Mouse (Mus musculus): Measurements from ENCODE around the gene Bbs1. TPM values are rescaled to one million over a fixed set of nuclear protein-coding genes. Genes with fewer than 3 reads are reported as not detected.
A peak's percentile ranks its signal among the peaks of the same experiment; 100 is the strongest.

The Bbs1 gene
- total and polyA plus RNA-seq, 2 experiments = 0.65 to 0.95 TPM

DNA sequence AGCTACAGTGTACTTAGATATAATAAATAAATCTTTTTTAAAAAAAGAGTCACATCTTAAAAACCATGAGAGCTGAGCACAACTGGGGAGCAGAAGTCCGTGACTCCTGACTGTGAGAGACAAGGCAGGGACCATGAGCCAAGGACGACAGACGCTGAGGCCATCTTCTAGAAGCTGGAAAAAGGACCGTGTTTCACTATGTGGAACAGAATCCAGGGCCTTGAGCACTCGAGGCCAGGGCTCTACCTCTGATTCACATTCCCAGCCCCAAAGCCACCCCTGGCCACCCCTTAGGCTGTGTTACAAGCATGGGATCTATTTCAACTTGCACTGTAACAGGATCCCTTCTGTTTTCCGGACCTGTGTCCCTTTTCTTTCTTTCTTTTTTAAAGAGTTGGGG, 13.2 kb upstream of the Bbs1 start:
- Histone ChIP-seq H3K27me3 (ENCODE audit: control insufficient read depth, insufficient read depth, low read length) (no peaks in the 10 kb centered on the region), H3K9ac (ENCODE audit: low read depth, low read length) (no peak overlapping the region), H3K27ac (replicated peaks; ENCODE audit: insufficient read depth, low read depth, low read length) (no peak overlapping the region), H3K36me3 (ENCODE audit: control insufficient read depth, insufficient read depth, low read length) (peaks cover 48% of the 10 kb centered on the region), H3K4me3 (ENCODE audit: insufficient read depth, low read depth, low read length) (no peak overlapping the region), H3K79me2 (ENCODE audit: control insufficient read depth, insufficient read depth, low read length) (no peaks in the 10 kb centered on the region), H3K4me1 (ENCODE audit: control insufficient read depth, insufficient read depth, low read length) (no peaks in the 10 kb centered on the region)
- TF ChIP-seq POLR2A (IDR thresholded peaks at IDR 0.05; ENCODE audit: extremely low read depth, insufficient read depth, low read length) (no peak), CTCF (IDR thresholded peaks at IDR 0.05; ENCODE audit: low read depth, low read length) (no peak)
- 89% methylated on average over 6 of the region's 6 CpGs for WGBS
- DNase-seq (ENCODE audit: extremely low read depth, low read depth, low spot score) = no peak

DNA sequence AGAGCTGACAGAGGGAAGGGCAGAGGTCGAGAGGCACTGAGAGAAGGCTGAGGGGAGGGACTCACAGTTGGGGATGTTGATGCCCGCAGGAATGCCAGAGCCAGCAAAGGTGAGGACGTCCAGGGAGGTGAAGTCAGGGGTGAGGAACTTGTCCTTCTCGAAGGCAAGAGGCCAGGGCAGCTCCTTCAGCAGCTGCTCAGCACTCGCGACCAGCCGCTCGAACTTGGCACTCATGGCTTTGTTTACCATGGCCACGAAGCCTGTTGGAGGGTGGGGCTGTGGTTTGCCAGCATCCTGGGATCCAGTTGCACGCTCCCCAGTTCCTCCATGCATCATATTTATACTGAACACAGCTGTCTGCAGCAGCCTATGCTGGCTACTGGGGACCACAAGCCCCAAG, 10.4 kb upstream of the Bbs1 start:
- no peak overlapping the region for H3K4me3 ChIP-seq (ENCODE audit: insufficient read depth, low read depth, low read length)
- no peak overlapping the region for H3K27ac ChIP-seq (replicated peaks; ENCODE audit: insufficient read depth, low read depth, low read length)
- no peaks in the 10 kb centered on the region for H3K27me3 ChIP-seq (ENCODE audit: control insufficient read depth, insufficient read depth, low read length)
- no peak for DNase-seq (ENCODE audit: extremely low read depth, low read depth, low spot score)
- 74% methylated on average over 10 of the region's 10 CpGs for WGBS
- TF ChIP-seq POLR2A (IDR thresholded peaks at IDR 0.05; ENCODE audit: extremely low read depth, insufficient read depth, low read length) = no peak
- no peak for TF ChIP-seq CTCF (IDR thresholded peaks at IDR 0.05; ENCODE audit: low read depth, low read length)
- peaks cover 56% of the 10 kb centered on the region for H3K36me3 ChIP-seq (ENCODE audit: control insufficient read depth, insufficient read depth, low read length)
- no peak overlapping the region for H3K9ac ChIP-seq (ENCODE audit: low read depth, low read length)
- H3K4me1 ChIP-seq (ENCODE audit: control insufficient read depth, insufficient read depth, low read length) = no peaks in the 10 kb centered on the region
- H3K79me2 ChIP-seq (ENCODE audit: control insufficient read depth, insufficient read depth, low read length) = no peaks in the 10 kb centered on the region

DNA sequence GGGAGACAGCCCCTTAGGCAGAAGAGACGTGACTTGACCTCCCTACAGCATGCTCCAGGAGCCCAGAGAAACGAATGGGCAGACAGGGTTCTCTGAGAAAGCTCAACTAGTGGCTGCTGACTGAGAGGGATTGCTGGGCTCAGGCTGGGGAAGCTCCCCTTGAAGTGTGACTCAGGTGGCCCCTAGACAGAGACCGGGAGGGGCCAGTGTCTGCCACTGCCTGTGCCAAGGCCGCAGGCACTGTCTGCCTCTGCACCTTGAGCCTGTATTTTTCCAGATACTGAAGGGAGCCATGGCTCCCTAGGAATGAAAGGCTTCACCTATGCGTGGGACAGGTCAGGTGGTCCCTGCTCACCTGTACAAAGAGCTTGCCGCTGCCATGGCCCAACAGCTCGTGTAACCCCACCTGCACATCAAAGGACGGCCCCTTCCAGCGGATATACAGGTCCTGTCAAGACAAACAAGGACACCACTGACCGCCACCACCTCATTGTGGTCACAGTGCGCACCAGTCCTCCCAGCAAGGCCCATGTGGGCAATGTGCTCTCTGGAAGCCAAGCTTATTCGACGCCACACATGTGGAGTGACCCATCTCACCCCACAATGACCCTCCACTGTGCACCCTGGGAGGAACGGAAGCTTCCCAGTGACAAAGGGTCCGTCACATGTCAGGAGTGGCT, 9.6 kb upstream of the Bbs1 start:
- H3K4me3 ChIP-seq (ENCODE audit: insufficient read depth, low read depth, low read length) = no peak overlapping the region
- no peak overlapping the region for H3K9ac ChIP-seq (ENCODE audit: low read depth, low read length)
- no peaks in the 10 kb centered on the region for H3K27me3 ChIP-seq (ENCODE audit: control insufficient read depth, insufficient read depth, low read length)
- 95% methylated on average over 15 of the region's 15 CpGs for WGBS
- TF ChIP-seq POLR2A (IDR thresholded peaks at IDR 0.05; ENCODE audit: extremely low read depth, insufficient read depth, low read length) (no peak), CTCF (IDR thresholded peaks at IDR 0.05; ENCODE audit: low read depth, low read length) (no peak)
- H3K36me3 ChIP-seq (ENCODE audit: control insufficient read depth, insufficient read depth, low read length) = peaks cover 55% of the 10 kb centered on the region
- no peaks in the 10 kb centered on the region for H3K79me2 ChIP-seq (ENCODE audit: control insufficient read depth, insufficient read depth, low read length)
- no peaks in the 10 kb centered on the region for H3K4me1 ChIP-seq (ENCODE audit: control insufficient read depth, insufficient read depth, low read length)
- no peak for DNase-seq (ENCODE audit: extremely low read depth, low read depth, low spot score)
- H3K27ac ChIP-seq (replicated peaks; ENCODE audit: insufficient read depth, low read depth, low read length) = no peak overlapping the region

DNA sequence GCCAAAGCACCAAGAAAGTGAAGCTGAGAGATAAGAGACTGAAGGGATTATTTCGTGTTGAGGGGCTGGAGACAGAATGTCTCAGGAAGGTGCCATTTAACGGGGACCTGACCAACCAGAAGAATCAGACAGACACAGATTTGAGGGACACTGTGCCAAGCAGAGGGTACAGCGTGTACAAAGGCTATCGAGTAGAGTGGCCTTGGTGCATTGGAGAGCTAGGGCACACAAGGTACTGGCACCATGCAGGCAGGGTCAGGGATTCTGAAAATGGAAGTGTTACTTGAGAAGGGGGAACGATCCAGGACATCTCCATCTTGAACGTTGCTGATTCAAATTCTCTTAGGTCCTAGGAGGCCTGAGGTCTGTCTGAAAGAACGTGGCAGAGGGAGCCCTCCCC, 2.9 kb upstream of the Bbs1 start:
- H3K27me3 ChIP-seq (ENCODE audit: control insufficient read depth, insufficient read depth, low read length) = no peaks in the 10 kb centered on the region
- TF ChIP-seq CTCF (IDR thresholded peaks at IDR 0.05; ENCODE audit: low read depth, low read length) (no peak), POLR2A (IDR thresholded peaks at IDR 0.05; ENCODE audit: extremely low read depth, insufficient read depth, low read length) (no peak)
- no peak for DNase-seq (ENCODE audit: extremely low read depth, low read depth, low spot score)
- H3K4me3 ChIP-seq (ENCODE audit: insufficient read depth, low read depth, low read length) = no peak overlapping the region
- peaks cover 3% of the 10 kb centered on the region; the same call in 1 of the 2 replicates for H3K4me1 ChIP-seq (ENCODE audit: control insufficient read depth, insufficient read depth, low read length)
- H3K79me2 ChIP-seq (ENCODE audit: control insufficient read depth, insufficient read depth, low read length) = no peaks in the 10 kb centered on the region
- H3K36me3 ChIP-seq (ENCODE audit: control insufficient read depth, insufficient read depth, low read length) = peaks cover 34% of the 10 kb centered on the region; the same call in 1 of the 2 replicates
- H3K9ac ChIP-seq (ENCODE audit: low read depth, low read length) = no peak overlapping the region
- no peak overlapping the region for H3K27ac ChIP-seq (replicated peaks; ENCODE audit: insufficient read depth, low read depth, low read length)
- WGBS = 89% methylated on average over 7 of the region's 7 CpGs

DNA sequence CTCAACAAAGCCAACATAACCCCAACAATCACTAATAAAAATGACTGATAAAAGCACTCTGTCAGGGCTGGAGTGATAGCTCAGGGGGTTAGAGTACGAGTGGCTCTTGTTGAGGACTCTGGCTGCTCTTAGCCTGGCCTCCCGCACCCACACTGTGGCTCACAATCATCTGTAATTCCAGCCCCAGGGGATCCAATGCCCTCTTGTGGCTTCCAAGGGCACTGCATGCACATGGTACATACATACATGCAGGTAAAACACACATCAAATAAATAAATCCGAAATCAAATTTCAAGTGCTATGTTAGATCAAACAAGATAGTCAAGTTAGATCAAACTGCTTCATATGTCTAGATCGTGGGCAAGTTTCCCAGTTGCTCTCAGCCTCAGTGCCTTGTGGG, 1.7 kb upstream of the Bbs1 start:
- no peak overlapping the region for H3K4me3 ChIP-seq (ENCODE audit: insufficient read depth, low read depth, low read length)
- H3K27ac ChIP-seq (replicated peaks; ENCODE audit: insufficient read depth, low read depth, low read length) = no peak overlapping the region
- peaks cover 25% of the 10 kb centered on the region; the same call in 1 of the 2 replicates for H3K36me3 ChIP-seq (ENCODE audit: control insufficient read depth, insufficient read depth, low read length)
- H3K79me2 ChIP-seq (ENCODE audit: control insufficient read depth, insufficient read depth, low read length) = no peaks in the 10 kb centered on the region
- H3K9ac ChIP-seq (ENCODE audit: low read depth, low read length) = no peak overlapping the region
- WGBS = 92% methylated on average over 4 of the region's 4 CpGs
- peaks cover 3% of the 10 kb centered on the region; the same call in 1 of the 2 replicates for H3K4me1 ChIP-seq (ENCODE audit: control insufficient read depth, insufficient read depth, low read length)
- TF ChIP-seq POLR2A (IDR thresholded peaks at IDR 0.05; ENCODE audit: extremely low read depth, insufficient read depth, low read length) = no peak
- peak; percentile 63 for TF ChIP-seq CTCF (IDR thresholded peaks at IDR 0.05; ENCODE audit: low read depth, low read length)
- no peaks in the 10 kb centered on the region for H3K27me3 ChIP-seq (ENCODE audit: control insufficient read depth, insufficient read depth, low read length)
- DNase-seq (ENCODE audit: extremely low read depth, low read depth, low spot score) = peak; percentile 25

DNA sequence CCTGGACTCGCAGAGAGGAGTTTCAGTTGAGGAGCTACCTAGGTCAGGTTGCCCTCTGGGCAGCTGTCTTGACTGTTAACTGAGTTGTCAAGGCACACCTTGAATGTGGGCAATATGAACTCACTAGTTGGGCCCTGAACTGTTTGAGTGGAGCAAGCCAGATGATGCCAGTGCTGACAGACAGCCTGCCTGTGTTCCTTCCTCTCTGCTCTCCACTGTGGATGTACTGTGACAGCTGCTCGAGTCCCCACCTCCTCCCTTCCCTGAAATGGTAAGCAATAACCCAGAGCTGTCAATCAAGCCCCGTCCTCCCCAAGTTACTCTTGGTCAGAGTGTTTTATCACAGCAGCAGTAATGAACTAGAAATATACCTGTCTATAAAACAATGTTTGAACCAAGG, 6.5 kb downstream of the Bbs1 start:
- WGBS = 70% methylated on average over 3 of the region's 3 CpGs
- H3K9ac ChIP-seq (ENCODE audit: low read depth, low read length) = no peak overlapping the region
- no peak overlapping the region for H3K4me3 ChIP-seq (ENCODE audit: insufficient read depth, low read depth, low read length)
- H3K27ac ChIP-seq (replicated peaks; ENCODE audit: insufficient read depth, low read depth, low read length) = no peak overlapping the region
- H3K79me2 ChIP-seq (ENCODE audit: control insufficient read depth, insufficient read depth, low read length) = no peaks in the 10 kb centered on the region
- no peaks in the 10 kb centered on the region for H3K4me1 ChIP-seq (ENCODE audit: control insufficient read depth, insufficient read depth, low read length)
- H3K27me3 ChIP-seq (ENCODE audit: control insufficient read depth, insufficient read depth, low read length) = no peaks in the 10 kb centered on the region
- no peaks in the 10 kb centered on the region for H3K36me3 ChIP-seq (ENCODE audit: control insufficient read depth, insufficient read depth, low read length)
- no peak for TF ChIP-seq POLR2A (IDR thresholded peaks at IDR 0.05; ENCODE audit: extremely low read depth, insufficient read depth, low read length)
- no peak for TF ChIP-seq CTCF (IDR thresholded peaks at IDR 0.05; ENCODE audit: low read depth, low read length)
- DNase-seq (ENCODE audit: extremely low read depth, low read depth, low spot score) = no peak
